ENCODE assay signal across 8 mouse cellular contexts in the genomic region with DNA sequence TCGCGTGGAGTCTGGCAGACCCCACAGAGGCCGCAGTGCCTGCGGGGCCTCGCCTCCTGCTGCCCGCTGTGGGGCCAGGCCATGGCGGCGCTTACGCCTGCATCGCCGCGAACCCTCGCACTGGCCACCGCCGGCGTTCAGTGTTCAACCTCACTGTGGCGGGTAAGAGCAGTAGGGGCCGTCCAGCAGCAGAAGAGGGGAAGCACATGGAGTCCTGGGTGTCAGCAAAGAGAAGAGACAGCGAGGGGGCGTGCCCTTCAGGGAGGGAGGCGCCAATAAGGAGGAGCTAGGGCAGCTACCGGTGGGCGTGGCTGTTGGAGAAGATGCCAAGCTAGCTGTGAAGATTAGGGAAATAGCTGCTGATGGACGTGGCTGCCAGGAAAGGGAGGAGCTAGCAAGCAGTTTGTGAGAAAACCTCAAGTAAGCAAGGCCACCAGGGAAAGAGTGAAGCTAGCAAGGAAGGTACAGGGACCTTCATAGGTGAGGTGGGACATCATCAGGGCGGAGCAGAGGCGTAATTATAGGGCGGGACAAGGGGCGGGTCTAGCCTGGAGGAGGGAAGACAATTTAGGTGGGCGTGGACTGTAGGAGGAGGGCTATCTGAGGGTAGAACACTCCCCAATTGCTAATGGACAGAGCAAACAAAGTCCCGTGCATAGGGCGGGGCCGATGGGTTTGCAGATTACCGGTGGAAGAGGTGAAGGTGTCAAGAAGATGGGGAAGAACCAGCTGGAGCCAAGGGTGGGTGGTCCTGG. TPM values are rescaled to one million over a fixed set of nuclear protein-coding genes. Genes with fewer than 3 reads are reported as not detected.
DNase-seq lines count a peak whose midpoint lies in the region; ATAC-seq and TF ChIP-seq lines count a peak whose summit lies in the region.

No protein-coding gene starts in this region.

- WGBS in cerebellum, adult 2 months: under 1% methylated on average over 33 of the region's 33 CpGs
- WGBS in forebrain, embryonic 16.5 days: under 1% methylated on average over 33 of the region's 33 CpGs
- under 1% methylated on average over 33 of the region's 33 CpGs for WGBS in lung, embryonic 15.5 days
- under 1% methylated on average over 33 of the region's 33 CpGs for WGBS in olfactory bulb, adult 2 months

- peak overlapping the region; percentile 76 for H3K4me2 ChIP-seq in forebrain, embryonic 16.5 days (ENCODE audit: low read length)
- peak overlapping the region; percentile 95 for H3K4me2 ChIP-seq in lung, embryonic 15.5 days

- no peak overlapping the region for H3K27ac ChIP-seq in cerebellum, adult 2 months (ENCODE audit: insufficient read depth, low read length)
- H3K27ac ChIP-seq in forebrain, embryonic 16.5 days (ENCODE audit: low read length): no peak overlapping the region
- H3K27ac ChIP-seq in lung, embryonic 15.5 days: no peak overlapping the region
- H3K27ac ChIP-seq in olfactory bulb, adult 2 months (ENCODE audit: insufficient read depth, low read depth, low read length): no peak overlapping the region

- no peaks in the 10 kb centered on the region for H3K27me3 ChIP-seq in cerebellum, adult 2 months (ENCODE audit: control insufficient read depth, insufficient read depth, low read length)
- H3K27me3 ChIP-seq in forebrain, embryonic 16.5 days (replicated peaks; ENCODE audit: control insufficient read depth, insufficient read depth, low read length): no peaks in the 10 kb centered on the region
- peaks cover 9% of the 10 kb centered on the region for H3K27me3 ChIP-seq in lung, embryonic 15.5 days

- TF ChIP-seq CTCF in cerebellum, adult 2 months (IDR thresholded peaks at IDR 0.05; ENCODE audit: borderline replicate concordance, insufficient read depth, low read depth, low read length): no peak
- TF ChIP-seq CTCF in olfactory bulb, adult 2 months (IDR thresholded peaks at IDR 0.05; ENCODE audit: insufficient read depth, low read depth, low read length): no peak

- H3K36me3 ChIP-seq in forebrain, embryonic 16.5 days (ENCODE audit: control insufficient read depth, insufficient read depth): no peaks in the 10 kb centered on the region
- no peaks in the 10 kb centered on the region for H3K36me3 ChIP-seq in lung, embryonic 15.5 days

- H3K4me1 ChIP-seq in cerebellum, adult 2 months (ENCODE audit: control insufficient read depth, insufficient read depth, low read length): peaks cover 5% of the 10 kb centered on the region; the same call in 1 of the 2 replicates
- H3K4me1 ChIP-seq in forebrain, embryonic 16.5 days (replicated peaks; ENCODE audit: control insufficient read depth, insufficient read depth, low read length): peaks cover 14% of the 10 kb centered on the region
- H3K4me1 ChIP-seq in lung, embryonic 15.5 days: peaks cover 16% of the 10 kb centered on the region
- H3K4me1 ChIP-seq in olfactory bulb, adult 2 months (ENCODE audit: control insufficient read depth, insufficient read depth, low read length): peaks cover 20% of the 10 kb centered on the region

- ATAC-seq in forebrain, embryonic 16.5 days: peak; percentile 84
- peak; percentile 90 for ATAC-seq in lung, embryonic 15.5 days (ENCODE audit: borderline replicate concordance, extremely low read depth, low FRiP score, low TSS enrichment)

- peak; percentile 89 for DNase-seq in MN1 (ENCODE audit: low spot score)
- DNase-seq in cerebellum, adult 2 months: peak; percentile 63 to 67
- DNase-seq in heart, postnatal 25 days (ENCODE audit: low spot score): peak; percentile 81
- peak; percentile 69 to 80 for DNase-seq in layer of hippocampus, adult 18-20 months (ENCODE audit: low spot score in 2 of 2)
- peak; percentile 66 to 73 for DNase-seq in thymus, adult 18-20 months

- intact Hi-C loops in heart, postnatal 25 days (cut with DNase I): loop anchor here (1.0 to 10.0 kb wide), 4 partner anchors 21 to 429 kb away; a partner anchor contains a TSS

- no peaks in the 10 kb centered on the region for H3K9me3 ChIP-seq in forebrain, embryonic 16.5 days (ENCODE audit: control insufficient read depth, low read length)
- H3K9me3 ChIP-seq in lung, embryonic 15.5 days: no peaks in the 10 kb centered on the region

- H3K4me3 ChIP-seq in cerebellum, adult 2 months (replicated peaks; ENCODE audit: insufficient read depth, low read depth, low read length): peak overlapping the region; percentile 70
- peak overlapping the region; percentile 52 for H3K4me3 ChIP-seq in forebrain, embryonic 16.5 days (replicated peaks; ENCODE audit: low read length)
- peak overlapping the region; percentile 51 for H3K4me3 ChIP-seq in lung, embryonic 15.5 days
- peak overlapping the region; percentile 46 for H3K4me3 ChIP-seq in olfactory bulb, adult 2 months (ENCODE audit: insufficient read depth, low read depth, low read length)

- no peak for TF ChIP-seq POLR2A in cerebellum, adult 2 months (IDR thresholded peaks at IDR 0.05; ENCODE audit: borderline replicate concordance, insufficient read depth, low read length)
- TF ChIP-seq POLR2A in olfactory bulb, adult 2 months (IDR thresholded peaks at IDR 0.05; ENCODE audit: insufficient read depth, low read depth, low read length): no peak

- H3K9ac ChIP-seq in forebrain, embryonic 16.5 days (replicated peaks; ENCODE audit: low read depth, low read length): peak overlapping the region; percentile 51
- H3K9ac ChIP-seq in lung, embryonic 15.5 days: peak overlapping the region; percentile 47; the same call in 1 of the 2 replicates

RNA-seq across cellular contexts. Expression of a gene that starts 2.6 kb away (rescaled TPM):
- 1.9 and 2.4 TPM in 2 replicates for polyA plus RNA-seq in cerebellum, adult 2 months (2012; rRNA removed)
- polyA plus RNA-seq in forebrain, embryonic 16.5 days (2015; fragmentation: Nextera tagmentation; extraction: Ambion mirVana): 5.5 and 7.3 TPM in 2 replicates
- 1 to 10 TPM in 1 of 2 experiments, under 1 TPM in 1; 0.81 to 1.8 TPM for total RNA-seq in heart, postnatal 25 days (2021)
- 1 to 10 TPM; 2.6 to 2.7 TPM for total RNA-seq in layer of hippocampus, adult 18-20 months (2021)
- polyA plus RNA-seq in lung, embryonic 15.5 days (2015; fragmentation: Nextera tagmentation; extraction: Ambion mirVana): 2.0 and 2.7 TPM in 2 replicates
- not detected in 2 replicates for polyA plus RNA-seq in olfactory bulb, adult 2 months (2012; ENCODE audit: insufficient read depth, insufficient read length, low replicate concordance, missing spikeins)

RNA-seq across cellular contexts. Expression of a gene that starts 21.6 kb away (rescaled TPM):
- polyA plus RNA-seq in cerebellum, adult 2 months (2012; rRNA removed): 0.14 and 0.88 TPM in 2 replicates
- polyA plus RNA-seq in forebrain, embryonic 16.5 days (2015; fragmentation: Nextera tagmentation; extraction: Ambion mirVana): 0.42 TPM in 1 of 2 replicates, not detected in the other
- total RNA-seq in heart, postnatal 25 days (2021): under 1 TPM; 0.39 to 0.61 TPM
- total RNA-seq in layer of hippocampus, adult 18-20 months (2021): 1 to 10 TPM in 1 of 2 experiments, under 1 TPM in 1; 0.82 to 1.1 TPM
- 0.45 TPM in 1 of 2 replicates, not detected in the other for polyA plus RNA-seq in lung, embryonic 15.5 days (2015; fragmentation: Nextera tagmentation; extraction: Ambion mirVana)
- polyA plus RNA-seq in olfactory bulb, adult 2 months (2012; ENCODE audit: insufficient read depth, insufficient read length, low replicate concordance, missing spikeins): not detected in 2 replicates

RNA-seq across cellular contexts. Expression of a gene that starts 21.6 kb away (rescaled TPM):
- polyA plus RNA-seq in cerebellum, adult 2 months (2012; rRNA removed): 102 and 105 TPM in 2 replicates
- 123 and 127 TPM in 2 replicates for polyA plus RNA-seq in forebrain, embryonic 16.5 days (2015; fragmentation: Nextera tagmentation; extraction: Ambion mirVana)
- total RNA-seq in heart, postnatal 25 days (2021): 1,000 to 10,000 TPM; 1,293 to 1,340 TPM
- total RNA-seq in layer of hippocampus, adult 18-20 months (2021): 10 to 100 TPM; 72.8 to 74.5 TPM
- 331 and 333 TPM in 2 replicates for polyA plus RNA-seq in lung, embryonic 15.5 days (2015; fragmentation: Nextera tagmentation; extraction: Ambion mirVana)
- not detected in 2 replicates for polyA plus RNA-seq in olfactory bulb, adult 2 months (2012; ENCODE audit: insufficient read depth, insufficient read length, low replicate concordance, missing spikeins)

RNA-seq across cellular contexts. Expression of a gene that starts 24.4 kb away (rescaled TPM):
- 79.6 and 82.4 TPM in 2 replicates for polyA plus RNA-seq in cerebellum, adult 2 months (2012; rRNA removed)
- polyA plus RNA-seq in forebrain, embryonic 16.5 days (2015; fragmentation: Nextera tagmentation; extraction: Ambion mirVana): 4.3 and 4.5 TPM in 2 replicates
- total RNA-seq in heart, postnatal 25 days (2021): under 1 TPM; 0.13 to 0.22 TPM
- total RNA-seq in layer of hippocampus, adult 18-20 months (2021): 10 to 100 TPM; 21.4 to 23.2 TPM
- polyA plus RNA-seq in lung, embryonic 15.5 days (2015; fragmentation: Nextera tagmentation; extraction: Ambion mirVana): 0.39 and 0.48 TPM in 2 replicates
- not detected in 2 replicates for polyA plus RNA-seq in olfactory bulb, adult 2 months (2012; ENCODE audit: insufficient read depth, insufficient read length, low replicate concordance, missing spikeins)

RNA-seq across cellular contexts. Expression of a gene that starts 24.9 kb away (rescaled TPM):
- not detected in 2 replicates for polyA plus RNA-seq in cerebellum, adult 2 months (2012; rRNA removed)
- not detected in 2 replicates for polyA plus RNA-seq in forebrain, embryonic 16.5 days (2015; fragmentation: Nextera tagmentation; extraction: Ambion mirVana)
- not detected for total RNA-seq in heart, postnatal 25 days (2021)
- not detected for total RNA-seq in layer of hippocampus, adult 18-20 months (2021)
- polyA plus RNA-seq in lung, embryonic 15.5 days (2015; fragmentation: Nextera tagmentation; extraction: Ambion mirVana): not detected in 2 replicates
- not detected in 2 replicates for polyA plus RNA-seq in olfactory bulb, adult 2 months (2012; ENCODE audit: insufficient read depth, insufficient read length, low replicate concordance, missing spikeins)

Comparison
In these comparisons a context has a peak if more than half of its experiments do, and no peak if none do; other contexts are left out.
1. RNA of a gene that starts 21.6 kb away (polyA plus RNA-seq): 331 to 333 TPM in lung, embryonic 15.5 days, 123 to 127 TPM in forebrain, embryonic 16.5 days and 102 to 105 TPM in cerebellum, adult 2 months; not detected in olfactory bulb, adult 2 months; every median in the first group is over 100 times any median in the second.
2. Peak in every context shown above with its lines, with median percentiles within 50 percentile points of each other: DNase-seq and H3K4me3 ChIP-seq.